In genomic region chr1:67558728-67559127, GRCm38 (mm10) we compare ENCODE assay signal across 25 mouse cellular contexts.
"Had no signal": no experiment of that assay in that cellular context is flagged by ENCODE, and none has a peak within 500 bp of the region (broad histone marks: within the 10 kb centered on the region; RNA-seq: fewer than 3 reads in every experiment).

No protein-coding gene starts in this region.

- ATAC-seq: hindbrain, postnatal 0 days; intestine, embryonic 16.5 days; liver, embryonic 12.5 days had no signal

- H3K36me3 ChIP-seq: heart, embryonic 13.5 days; heart, embryonic 15.5 days; hindbrain, embryonic 13.5 days; hindbrain, embryonic 15.5 days; kidney, embryonic 15.5 days; limb, embryonic 13.5 days; limb, embryonic 15.5 days; liver, embryonic 12.5 days had no signal

- H3K27me3 ChIP-seq: heart, embryonic 13.5 days; heart, embryonic 15.5 days; hindbrain, embryonic 13.5 days; hindbrain, embryonic 15.5 days; kidney, embryonic 15.5 days; limb, embryonic 13.5 days; limb, embryonic 15.5 days; liver, embryonic 12.5 days had no signal

- H3K4me3 ChIP-seq: heart, adult 2 months; heart, embryonic 13.5 days; heart, embryonic 15.5 days; hindbrain, embryonic 13.5 days; hindbrain, embryonic 15.5 days; kidney, embryonic 15.5 days; limb, embryonic 13.5 days; limb, embryonic 15.5 days; liver, embryonic 12.5 days had no signal

- H3K4me1 ChIP-seq: heart, embryonic 13.5 days; heart, embryonic 15.5 days; hindbrain, embryonic 13.5 days; hindbrain, embryonic 15.5 days; kidney, embryonic 15.5 days; limb, embryonic 13.5 days; limb, embryonic 15.5 days; liver, embryonic 12.5 days had no signal

- H3K4me2 ChIP-seq: heart, embryonic 11.5 days; heart, embryonic 13.5 days; heart, embryonic 15.5 days; hindbrain, embryonic 13.5 days; hindbrain, embryonic 15.5 days; kidney, embryonic 15.5 days; limb, embryonic 13.5 days; limb, embryonic 15.5 days; liver, embryonic 12.5 days had no signal

- H3K27ac ChIP-seq: heart, adult 2 months; heart, embryonic 13.5 days; heart, embryonic 15.5 days; hindbrain, embryonic 13.5 days; hindbrain, embryonic 15.5 days; hindbrain, postnatal 0 days; kidney, embryonic 15.5 days; kidney, postnatal 0 days; limb, embryonic 13.5 days; limb, embryonic 15.5 days; liver, embryonic 12.5 days; liver, embryonic 14.5 days had no signal

- DNase-seq: gastrocnemius, postnatal 10 days; gastrocnemius, postnatal 25 days; heart, adult 2 months; heart, postnatal 14 days; heart, postnatal 36 days; kidney, adult 11 months; kidney, adult 2 months; kidney, adult 9 months; kidney, postnatal 14 days; kidney, postnatal 36 days; layer of hippocampus, adult 9-11 months; left cerebral cortex, postnatal 4 days had no signal

- H3K9me3 ChIP-seq: heart, embryonic 13.5 days; heart, embryonic 15.5 days; hindbrain, embryonic 13.5 days; hindbrain, embryonic 15.5 days; kidney, embryonic 15.5 days; limb, embryonic 13.5 days; limb, embryonic 15.5 days; liver, embryonic 12.5 days had no signal

- H3K9ac ChIP-seq: heart, embryonic 13.5 days; heart, embryonic 15.5 days; hindbrain, embryonic 13.5 days; hindbrain, embryonic 15.5 days; kidney, embryonic 15.5 days; limb, embryonic 13.5 days; limb, embryonic 15.5 days; liver, embryonic 12.5 days; liver, embryonic 14.5 days had no signal
